ENCODE assay signal across 31 mouse cellular contexts in the genomic region with DNA sequence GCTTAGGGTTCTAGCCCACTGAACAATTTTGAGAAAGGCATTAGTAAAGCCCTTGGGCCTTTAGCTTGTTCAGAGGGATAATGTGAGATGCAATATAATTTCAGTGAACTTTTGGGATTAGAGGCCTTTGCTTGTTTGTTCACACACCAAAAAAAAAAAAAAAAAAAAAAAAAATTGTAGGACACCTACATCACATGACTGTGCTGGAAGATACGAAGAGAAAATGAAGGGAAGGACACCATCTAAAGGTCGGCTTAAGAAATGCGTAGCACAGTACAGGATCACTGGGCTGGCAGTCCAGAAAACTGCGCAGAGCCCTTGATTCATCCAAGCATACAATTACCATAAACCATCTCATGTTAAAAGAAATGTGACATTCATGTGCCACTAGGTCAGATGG. TPM values are rescaled to one million over a fixed set of nuclear protein-coding genes. Genes with fewer than 3 reads are reported as not detected.
DNase-seq lines count a peak whose midpoint lies in the region; ATAC-seq and TF ChIP-seq lines count a peak whose summit lies in the region.
"Had no signal": no experiment of that assay in that cellular context is flagged by ENCODE, and none has a peak within 500 bp of the region (broad histone marks: within the 10 kb centered on the region; RNA-seq: fewer than 3 reads in every experiment).

No protein-coding gene starts in this region.

- H3K9me3 ChIP-seq in forebrain, embryonic 12.5 days: no peaks in the 10 kb centered on the region
- H3K9me3 ChIP-seq: heart, embryonic 12.5 days; hindbrain, embryonic 15.5 days; limb, embryonic 13.5 days; liver, embryonic 13.5 days; midbrain, embryonic 10.5 days; neural tube, embryonic 13.5 days had no signal

- no peak for ATAC-seq in forebrain, embryonic 12.5 days (ENCODE audit: low FRiP score)
- ATAC-seq: forebrain, postnatal 0 days; inflammation-experienced regulatory T-cells, adult 6 months had no signal

- no peak overlapping the region for H3K9ac ChIP-seq in forebrain, embryonic 12.5 days
- H3K9ac ChIP-seq: forebrain, postnatal 0 days; heart, embryonic 12.5 days; hindbrain, embryonic 15.5 days; limb, embryonic 13.5 days; liver, embryonic 13.5 days; lung, embryonic 14.5 days; neural tube, embryonic 13.5 days had no signal

- H3K4me3 ChIP-seq in gastrocnemius, adult 2 months: no peak overlapping the region
- H3K4me3 ChIP-seq in layer of hippocampus, adult 2 months: no peak overlapping the region
- H3K4me3 ChIP-seq in forebrain, embryonic 12.5 days (replicated peaks): no peak overlapping the region
- H3K4me3 ChIP-seq: erythroblast, embryonic 14.5 days; heart, embryonic 12.5 days; hindbrain, embryonic 15.5 days; limb, embryonic 13.5 days; liver, embryonic 13.5 days; midbrain, embryonic 10.5 days; neural tube, embryonic 13.5 days had no signal

- DNase-seq in gastrocnemius, adult 2 months: no peak
- no peak for DNase-seq in gastrocnemius, postnatal 25 days
- no peak for DNase-seq in layer of hippocampus, adult 2 months (ENCODE audit: low spot score in 2 of 2)
- no peak for DNase-seq in layer of hippocampus, postnatal 25 days (ENCODE audit: extremely low spot score in 1 of 2, low spot score in 1 of 2)
- DNase-seq in 416B (ENCODE audit: low read depth) (peak; percentile 36), R1 (ENCODE audit: low read depth, low spot score) (peak; percentile 19)
- DNase-seq in urinary bladder, postnatal 14 days (ENCODE audit: low spot score): no peak
- DNase-seq: adrenal gland, postnatal 14 days; cerebellum, adult 11-12 months; cerebellum, adult 9-11 months; forebrain, postnatal 0 days; gastrocnemius, postnatal 10 days; kidney, adult 2 months; kidney, postnatal 10 days; layer of hippocampus, adult 9-11 months; liver, embryonic 13.5 days; lung, embryonic 14.5 days; lung, postnatal 14 days; thymus, postnatal 14 days had no signal

- H3K36me3 ChIP-seq in forebrain, embryonic 12.5 days (replicated peaks): peaks cover 6% of the 10 kb centered on the region
- H3K36me3 ChIP-seq: liver, embryonic 13.5 days; midbrain, embryonic 10.5 days had no signal

- no peaks in the 10 kb centered on the region for H3K27me3 ChIP-seq in forebrain, embryonic 12.5 days
- H3K27me3 ChIP-seq: hindbrain, embryonic 15.5 days; liver, embryonic 13.5 days; neural tube, embryonic 13.5 days had no signal

- no peak overlapping the region for H3K27ac ChIP-seq in gastrocnemius, adult 2 months
- H3K27ac ChIP-seq in layer of hippocampus, adult 2 months: no peak overlapping the region
- H3K27ac ChIP-seq in forebrain, embryonic 12.5 days: no peak overlapping the region
- H3K27ac ChIP-seq: hindbrain, embryonic 15.5 days; limb, embryonic 13.5 days; liver, embryonic 13.5 days; midbrain, embryonic 10.5 days; neural tube, embryonic 13.5 days had no signal

- H3K4me2 ChIP-seq in forebrain, embryonic 12.5 days: no peak overlapping the region
- H3K4me2 ChIP-seq: heart, embryonic 12.5 days; hindbrain, embryonic 15.5 days; limb, embryonic 13.5 days; liver, embryonic 13.5 days; lung, embryonic 14.5 days; neural tube, embryonic 13.5 days had no signal

- WGBS in forebrain, embryonic 12.5 days: 67% methylated on average over 4 of the region's 4 CpGs

- intact Hi-C loops in gastrocnemius, adult 2 months (cut with DNase I): loop anchor here (5.0 kb wide), 1 partner anchor 39 kb away; no protein-coding TSS in a partner anchor

- TF ChIP-seq CTCF in gastrocnemius, adult 2 months (IDR thresholded peaks at IDR 0.05): peak; percentile 38; the same call in 1 of the 2 replicates
- TF ChIP-seq CTCF in layer of hippocampus, adult 2 months (conservative IDR thresholded peaks at IDR 0.05): peak; percentile 66

- H3K4me1 ChIP-seq in forebrain, embryonic 12.5 days: no peaks in the 10 kb centered on the region
- H3K4me1 ChIP-seq: heart, embryonic 12.5 days; hindbrain, embryonic 15.5 days; limb, embryonic 13.5 days; liver, embryonic 13.5 days; midbrain, embryonic 10.5 days; neural tube, embryonic 13.5 days had no signal

RNA-seq across cellular contexts. Expression of gene Sft2d1, which starts 9.4 kb away (rescaled TPM):
- 1 to 10 TPM; 4.9 to 9.6 TPM for total RNA-seq in gastrocnemius, adult 2 months (2021)
- 1 to 10 TPM; 6.8 to 8.0 TPM for total RNA-seq in gastrocnemius, postnatal 25 days (2021)
- 10 to 100 TPM; 48.4 to 61.5 TPM for total RNA-seq in layer of hippocampus, adult 2 months (2021)
- 10 to 100 TPM; 55.7 to 58.0 TPM for total RNA-seq in layer of hippocampus, postnatal 25 days (2021)
- 86.3 and 87.8 TPM in 2 replicates for polyA plus RNA-seq in forebrain, embryonic 12.5 days (2016; fragmentation: Nextera tagmentation; extraction: Ambion mirVana)

RNA-seq across cellular contexts. Expression of gene Mpc1, which starts 18.8 kb away (rescaled TPM):
- 100 to 1,000 TPM; 440 to 533 TPM for total RNA-seq in gastrocnemius, adult 2 months (2021)
- 100 to 1,000 TPM; 407 to 421 TPM for total RNA-seq in gastrocnemius, postnatal 25 days (2021)
- 100 to 1,000 TPM; 138 to 143 TPM for total RNA-seq in layer of hippocampus, adult 2 months (2021)
- total RNA-seq in layer of hippocampus, postnatal 25 days (2021): 100 to 1,000 TPM; 149 to 159 TPM
- 122 and 124 TPM in 2 replicates for polyA plus RNA-seq in forebrain, embryonic 12.5 days (2016; fragmentation: Nextera tagmentation; extraction: Ambion mirVana)

RNA-seq across cellular contexts. Expression of gene Prr18, which starts 35.7 kb away (rescaled TPM):
- under 1 TPM; 0.08 TPM for total RNA-seq in gastrocnemius, adult 2 months (2021)
- under 1 TPM; 0.08 to 0.10 TPM for total RNA-seq in gastrocnemius, postnatal 25 days (2021)
- total RNA-seq in layer of hippocampus, adult 2 months (2021): 10 to 100 TPM; 18.0 to 19.3 TPM
- 10 to 100 TPM; 22.8 to 23.6 TPM for total RNA-seq in layer of hippocampus, postnatal 25 days (2021)
- 3.7 and 4.1 TPM in 2 replicates for polyA plus RNA-seq in forebrain, embryonic 12.5 days (2016; fragmentation: Nextera tagmentation; extraction: Ambion mirVana)
- total RNA-seq: granulocyte monocyte progenitor cell, adult 5-6 weeks; hematopoietic stem cell, adult 5-6 weeks had no signal
- polyA plus RNA-seq: heart, postnatal 0 days had no signal

RNA-seq across cellular contexts. Expression of gene T2, which starts 54.3 kb away (rescaled TPM):
- total RNA-seq in gastrocnemius, adult 2 months (2021): not detected
- total RNA-seq in gastrocnemius, postnatal 25 days (2021): not detected
- under 1 TPM; 0.37 to 0.97 TPM for total RNA-seq in layer of hippocampus, adult 2 months (2021)
- total RNA-seq in layer of hippocampus, postnatal 25 days (2021): under 1 TPM; 0.34 to 0.82 TPM
- 0.44 and 0.55 TPM in 2 replicates for polyA plus RNA-seq in forebrain, embryonic 12.5 days (2016; fragmentation: Nextera tagmentation; extraction: Ambion mirVana)
- total RNA-seq: adrenal gland, postnatal 14 days; common myeloid progenitor, adult 5-6 weeks; gastrocnemius, postnatal 10 days; granulocyte monocyte progenitor cell, adult 5-6 weeks; hematopoietic stem cell, adult 5-6 weeks had no signal
- polyA plus RNA-seq: erythroblast, embryonic 14.5 days had no signal

Comparison
In these comparisons a context has a peak if more than half of its experiments do, and no peak if none do; other contexts are left out.
1. DNase-seq: peak in 416B (single experiment) and R1 (single experiment); none in gastrocnemius, adult 2 months (single experiment), gastrocnemius, postnatal 25 days (single experiment), layer of hippocampus, adult 2 months (0 of 2), layer of hippocampus, postnatal 25 days (0 of 2) and urinary bladder, postnatal 14 days (single experiment).
2. RNA of gene Sft2d1, which starts 9.4 kb away (total RNA-seq): 48.4 to 61.5 TPM in layer of hippocampus, adult 2 months and 55.7 to 58.0 TPM in layer of hippocampus, postnatal 25 days; 4.9 to 9.6 TPM in gastrocnemius, adult 2 months and 6.8 to 8.0 TPM in gastrocnemius, postnatal 25 days; every median in the first group is over 4 times any median in the second.
3. RNA of gene Prr18, which starts 35.7 kb away (total RNA-seq): 22.8 to 23.6 TPM in layer of hippocampus, postnatal 25 days and 18.0 to 19.3 TPM in layer of hippocampus, adult 2 months; 0.08 to 0.10 TPM in gastrocnemius, postnatal 25 days and 0.08 TPM in gastrocnemius, adult 2 months; every median in the first group is over 10 times any median in the second.